Mouse (Mus musculus) stomach, postnatal 0 days (tissue): Measurements from ENCODE around the gene Uncx.

Experiments
- CTCF ChIP-seq: IDR thresholded peaks from 2 replicates; pipeline ENCODE4 v1.5.1; 2016; ENCODE audit warnings: antibody characterized with exemption, low read depth, mild to moderate bottlenecking, moderate library complexity
- EP300 ChIP-seq: optimal IDR thresholded peaks from 2 replicates; pipeline ENCODE3; 2016; ENCODE audit warnings: antibody characterized with exemption

DNA sequence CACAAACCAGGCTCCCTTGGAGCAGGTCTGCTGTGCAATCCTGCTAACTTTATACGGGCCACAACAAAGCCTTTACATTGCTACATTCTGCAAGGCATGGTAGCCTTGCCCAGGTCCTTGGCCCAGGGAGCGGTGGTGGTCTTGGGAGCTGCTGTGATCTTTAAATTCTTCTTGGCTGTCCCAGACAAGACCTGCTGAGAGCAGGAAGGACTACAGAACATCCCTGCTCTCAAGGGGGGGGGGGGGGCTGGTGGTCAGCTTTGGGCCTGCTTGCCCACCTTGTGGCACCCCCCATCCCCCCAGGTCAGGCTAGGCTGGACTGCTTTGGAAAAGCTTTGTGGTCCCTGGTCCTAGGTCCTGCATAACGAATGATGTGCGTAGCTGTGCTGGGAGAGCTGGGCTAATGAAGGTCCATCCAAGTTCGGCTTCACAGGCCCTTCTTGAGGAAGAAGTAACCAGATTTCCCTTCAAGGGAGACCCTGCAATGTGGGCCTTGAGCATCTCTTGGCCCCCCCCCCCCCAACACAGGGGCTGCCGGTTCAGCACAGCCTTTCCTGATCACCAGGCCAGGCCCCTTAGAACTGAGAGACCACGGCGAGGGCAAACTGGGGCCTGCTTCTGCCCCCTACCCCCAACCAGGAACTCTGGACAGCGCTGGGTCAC is 2.5 kb downstream of the Uncx start:
- TF ChIP-seq CTCF (no peak), EP300 (no peak)
